Mouse (Mus musculus): ENCODE data around the gene Apba2. TPM values are rescaled to one million over a fixed set of nuclear protein-coding genes. Genes with fewer than 3 reads are reported as not detected.

Apba2 gene
- polyA plus RNA-seq, 1 experiment from 2014 or later: 7.3 TPM

DNA sequence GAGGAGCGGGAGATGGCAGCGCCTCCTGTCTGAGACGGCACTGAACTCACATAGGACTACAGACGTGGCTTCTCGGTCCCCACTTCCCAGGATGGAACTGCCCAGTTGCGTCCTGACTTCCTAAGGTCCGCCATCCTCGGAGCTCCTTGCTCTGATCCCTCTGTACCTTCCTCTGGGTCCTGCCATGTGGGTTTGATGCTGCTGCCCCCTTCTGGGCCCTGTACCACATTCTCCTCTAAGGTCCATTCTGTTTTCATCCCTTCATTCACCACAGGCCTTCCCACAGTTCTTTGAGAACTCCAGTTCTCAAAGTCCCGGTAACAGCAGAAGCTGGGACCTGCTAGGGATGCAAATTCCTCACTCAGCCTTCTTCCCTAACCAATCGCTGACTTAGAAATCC is 272.0 kb downstream of the Apba2 start:
- Histone ChIP-seq H3K4me3 (replicated peaks) (no peak overlapping the region), H3K27ac (replicated peaks) (no peak overlapping the region), H3K4me1 (0 out of 2 replicates have a peak, but pooled peaks cover 3% of the 10 kb centered on the region), H3K9ac (no peak overlapping the region), H3K4me2 (replicated peaks) (no peak overlapping the region), H3K27me3 (no peaks in the 10 kb centered on the region), H3K9me3 (replicated peaks) (no peaks in the 10 kb centered on the region), H3K36me3 (no peaks in the 10 kb centered on the region)
- ATAC-seq (ENCODE audit: insufficient number of reproducible peaks, low FRiP score, low TSS enrichment, low read depth): no peak
- 39% methylated on average over 10 of the region's 10 CpGs for WGBS

- Histone ChIP-seq H3K9ac (no peak overlapping the region), H3K4me2 (replicated peaks) (no peak overlapping the region), H3K4me1 (no peaks in the 10 kb centered on the region), H3K36me3 (no peaks in the 10 kb centered on the region), H3K27ac (replicated peaks) (no peak overlapping the region), H3K4me3 (replicated peaks) (no peak overlapping the region), H3K27me3 (no peaks in the 10 kb centered on the region), H3K9me3 (replicated peaks) (no peaks in the 10 kb centered on the region)
- WGBS: 84% methylated on average over 13 of the region's 13 CpGs
- ATAC-seq (ENCODE audit: insufficient number of reproducible peaks, low FRiP score, low TSS enrichment, low read depth): no peak
Observed at GRCm38 (mm10) chr7:64776708-64777489, 275.4 kb downstream of the Apba2 start.

GRCm38 (mm10) chr7:64779501-64779900 is 278.0 kb downstream of the Apba2 start:
- H3K27me3 ChIP-seq: no peaks in the 10 kb centered on the region
- no peak overlapping the region for H3K27ac ChIP-seq (replicated peaks)
- no peak overlapping the region for H3K4me3 ChIP-seq (replicated peaks)
- H3K9me3 ChIP-seq (replicated peaks): no peaks in the 10 kb centered on the region
- no peak overlapping the region for H3K9ac ChIP-seq
- ATAC-seq (ENCODE audit: insufficient number of reproducible peaks, low FRiP score, low TSS enrichment, low read depth): no peak
- WGBS: 62% methylated on average over 4 of the region's 4 CpGs
- H3K4me2 ChIP-seq (replicated peaks): no peak overlapping the region
- no peaks in the 10 kb centered on the region for H3K36me3 ChIP-seq
- no peaks in the 10 kb centered on the region for H3K4me1 ChIP-seq

DNA sequence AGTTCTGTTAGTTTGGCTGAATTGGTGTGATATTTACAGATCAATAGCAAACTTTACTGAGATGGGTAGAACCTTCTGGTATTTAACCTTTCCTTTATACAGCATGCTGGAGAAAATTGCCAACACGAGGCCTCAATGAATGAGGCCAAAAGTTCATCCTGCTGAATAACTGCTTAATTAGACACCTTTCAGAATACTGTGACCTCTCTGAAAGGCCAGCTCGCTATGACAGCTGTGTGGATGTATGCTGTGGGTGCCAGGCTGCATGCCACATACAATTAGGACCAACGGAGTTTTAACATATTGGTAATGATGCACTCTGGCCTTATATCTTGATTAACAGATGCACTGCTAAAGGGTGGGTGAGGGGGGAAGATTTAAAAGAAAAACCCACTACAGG is 283.5 kb downstream of the Apba2 start:
- no peak overlapping the region for H3K9ac ChIP-seq
- ATAC-seq (ENCODE audit: insufficient number of reproducible peaks, low FRiP score, low TSS enrichment, low read depth): no peak
- no peak overlapping the region for H3K4me3 ChIP-seq (replicated peaks)
- 44% methylated on average over 3 of the region's 3 CpGs for WGBS
- no peaks in the 10 kb centered on the region for H3K36me3 ChIP-seq
- no peaks in the 10 kb centered on the region for H3K27me3 ChIP-seq
- no peak overlapping the region for H3K4me2 ChIP-seq (replicated peaks)
- no peak overlapping the region for H3K27ac ChIP-seq (replicated peaks)
- H3K4me1 ChIP-seq: no peaks in the 10 kb centered on the region
- H3K9me3 ChIP-seq (replicated peaks): no peaks in the 10 kb centered on the region

DNA sequence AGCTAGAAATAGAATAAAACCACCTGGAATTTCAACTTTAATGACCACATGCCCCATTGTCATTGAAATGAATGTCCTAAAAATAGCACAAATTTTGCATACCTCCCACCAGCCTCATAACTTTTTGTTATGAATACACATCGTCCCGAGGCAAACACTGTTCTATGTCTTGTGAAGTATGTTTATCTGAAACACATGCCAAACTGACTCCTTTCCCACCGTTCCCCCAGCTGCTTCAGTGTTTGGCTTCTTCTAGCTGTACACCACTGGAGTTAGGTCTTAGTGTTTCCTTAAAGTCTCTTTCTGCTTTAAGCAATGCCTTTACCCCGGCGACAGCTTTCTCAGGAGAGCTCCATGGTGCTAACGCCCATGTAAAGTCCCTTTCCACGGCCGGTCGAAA is 289.6 kb downstream of the Apba2 start:
- WGBS: 46% methylated on average over 9 of the region's 9 CpGs
- H3K9ac ChIP-seq: no peak overlapping the region
- H3K27ac ChIP-seq (replicated peaks): no peak overlapping the region
- H3K36me3 ChIP-seq: no peaks in the 10 kb centered on the region
- no peak overlapping the region for H3K4me3 ChIP-seq (replicated peaks)
- H3K4me1 ChIP-seq: peaks cover 6% of the 10 kb centered on the region; the same call in 1 of the 2 replicates
- no peaks in the 10 kb centered on the region for H3K27me3 ChIP-seq
- no peak overlapping the region for H3K4me2 ChIP-seq (replicated peaks)
- no peak for ATAC-seq (ENCODE audit: insufficient number of reproducible peaks, low FRiP score, low TSS enrichment, low read depth)
- no peaks in the 10 kb centered on the region for H3K9me3 ChIP-seq (replicated peaks)

DNA sequence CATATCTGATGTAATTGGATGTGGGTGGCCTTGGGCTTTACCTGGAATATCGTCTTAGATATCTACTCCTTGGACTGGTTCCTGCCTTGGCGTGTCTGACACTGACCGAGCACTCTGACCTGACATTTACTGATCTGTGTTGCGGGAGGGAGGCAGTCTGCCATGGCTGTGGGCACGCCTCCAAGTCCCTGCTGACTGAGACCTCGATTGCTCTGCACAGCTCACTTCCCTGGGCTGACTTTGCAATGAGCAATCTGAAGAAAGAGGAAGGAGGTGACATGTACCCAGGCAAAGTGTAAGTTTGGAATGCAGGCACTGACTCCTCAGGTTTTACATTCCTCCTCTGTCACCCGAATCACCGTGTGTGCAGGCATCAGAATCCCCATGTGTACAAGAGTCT is 290.5 kb downstream of the Apba2 start:
- no peaks in the 10 kb centered on the region for H3K36me3 ChIP-seq
- H3K4me1 ChIP-seq: peaks cover 6% of the 10 kb centered on the region; the same call in 1 of the 2 replicates
- H3K4me2 ChIP-seq (replicated peaks): no peak overlapping the region
- no peaks in the 10 kb centered on the region for H3K9me3 ChIP-seq (replicated peaks)
- 55% methylated on average over 8 of the region's 8 CpGs for WGBS
- H3K27ac ChIP-seq (replicated peaks): no peak overlapping the region
- no peak overlapping the region for H3K9ac ChIP-seq
- no peak for ATAC-seq (ENCODE audit: insufficient number of reproducible peaks, low FRiP score, low TSS enrichment, low read depth)
- H3K4me3 ChIP-seq (replicated peaks): no peak overlapping the region
- no peaks in the 10 kb centered on the region for H3K27me3 ChIP-seq

- Histone ChIP-seq H3K27ac (replicated peaks) (no peak overlapping the region), H3K4me3 (replicated peaks) (no peak overlapping the region), H3K4me1 (peaks cover 6% of the 10 kb centered on the region; the same call in 1 of the 2 replicates), H3K4me2 (replicated peaks) (no peak overlapping the region), H3K9ac (no peak overlapping the region), H3K36me3 (no peaks in the 10 kb centered on the region), H3K9me3 (replicated peaks) (no peaks in the 10 kb centered on the region), H3K27me3 (no peaks in the 10 kb centered on the region)
- ATAC-seq (ENCODE audit: insufficient number of reproducible peaks, low FRiP score, low TSS enrichment, low read depth): no peak
- WGBS: 75% methylated on average over 6 of the region's 6 CpGs
Observed at GRCm38 (mm10) chr7:64795554-64795953, 294.0 kb downstream of the Apba2 start.

Other genes with a start within 250 kb of the Apba2 start
- gene Mtmr10, start 214.1 kb upstream of the Apba2 start, polyA plus RNA-seq (2015; fragmentation: Nextera tagmentation; extraction: Ambion mirVana): 14.9 and 15.5 TPM in 2 replicates
- 6.7 and 8.1 TPM in 2 replicates for gene Fan1, start 127.6 kb upstream of the Apba2 start, polyA plus RNA-seq (2015; fragmentation: Nextera tagmentation; extraction: Ambion mirVana)
- 39.2 and 41.1 TPM in 2 replicates for gene Mphosph10, start 109.4 kb upstream of the Apba2 start, polyA plus RNA-seq (2015; fragmentation: Nextera tagmentation; extraction: Ambion mirVana)
- gene Mcee, start 109.1 kb upstream of the Apba2 start, polyA plus RNA-seq (2015; fragmentation: Nextera tagmentation; extraction: Ambion mirVana): 73.4 and 76.2 TPM in 2 replicates

All from embryonic facial prominence, embryonic 15.5 days (tissue).